Mouse (Mus musculus): ENCODE measurements around the gene Mybpc2. TPM values are rescaled to one million over a fixed set of nuclear protein-coding genes. Genes with fewer than 3 reads are reported as not detected.

Mybpc2 gene
- polyA plus RNA-seq, 1 experiment from 2014 or later = 0.20 TPM

DNA sequence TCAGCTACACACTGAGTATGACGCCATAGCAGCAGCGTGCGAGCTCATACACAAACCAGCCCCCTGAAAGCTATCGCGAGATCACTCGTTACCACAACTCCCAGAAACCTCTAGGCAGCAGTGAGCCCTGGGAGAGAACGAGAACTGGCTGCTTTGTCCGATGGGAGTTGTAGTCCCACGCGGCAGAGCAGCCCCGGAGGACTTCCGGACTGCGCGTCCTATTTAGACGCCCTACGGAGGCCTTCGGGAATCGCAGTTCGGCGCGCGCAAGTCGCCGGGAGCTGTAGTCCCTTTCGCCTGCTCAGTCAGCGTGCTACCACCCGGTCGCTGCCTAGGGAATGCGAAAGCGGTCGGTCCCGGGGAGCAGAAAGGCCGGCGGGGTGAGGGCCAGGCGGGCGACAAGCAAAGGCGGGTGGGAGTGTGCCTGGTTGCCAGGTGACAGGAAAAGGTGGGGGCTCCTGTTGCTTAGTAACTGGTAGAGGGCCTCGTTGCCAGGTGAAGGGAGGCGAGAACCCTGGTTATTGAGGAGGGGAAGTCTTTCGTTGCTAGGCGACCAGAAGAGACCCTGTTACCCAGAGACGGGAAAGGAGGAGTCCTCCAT lies 56.5 kb downstream of the Mybpc2 start, which contains the start of gene Josd2:
Josd2 (plus strand) TSS at position 170 of the 601 bp plus-strand sequence.
- H3K9ac ChIP-seq (replicated peaks; ENCODE audit: low read length) = peak within 1 kb of the TSS; percentile 64
- peaks cover 18% of the 10 kb centered on the region for H3K36me3 ChIP-seq (ENCODE audit: control insufficient read depth, insufficient read depth, low read length)
- H3K4me2 ChIP-seq (ENCODE audit: low read length) = peak within 1 kb of the TSS; percentile 76
- DNase-seq = peak; percentile 97
- peak within 1 kb of the TSS; percentile 93 for H3K27ac ChIP-seq (replicated peaks; ENCODE audit: low read depth, low read length)
- no peaks in the 10 kb centered on the region for H3K9me3 ChIP-seq (ENCODE audit: control insufficient read depth, low read length)
- H3K4me1 ChIP-seq (ENCODE audit: control insufficient read depth, insufficient read depth, low read length) = peaks cover 44% of the 10 kb centered on the region
- H3K27me3 ChIP-seq (ENCODE audit: control insufficient read depth, insufficient read depth, low read length) = no peaks in the 10 kb centered on the region
- peak within 1 kb of the TSS; percentile 46 for H3K4me3 ChIP-seq (replicated peaks; ENCODE audit: low read depth, low read length)
- WGBS = under 1% methylated on average over 42 of the region's 42 CpGs
- ATAC-seq (ENCODE audit: low FRiP score, low TSS enrichment) = peak; percentile 91

DNA sequence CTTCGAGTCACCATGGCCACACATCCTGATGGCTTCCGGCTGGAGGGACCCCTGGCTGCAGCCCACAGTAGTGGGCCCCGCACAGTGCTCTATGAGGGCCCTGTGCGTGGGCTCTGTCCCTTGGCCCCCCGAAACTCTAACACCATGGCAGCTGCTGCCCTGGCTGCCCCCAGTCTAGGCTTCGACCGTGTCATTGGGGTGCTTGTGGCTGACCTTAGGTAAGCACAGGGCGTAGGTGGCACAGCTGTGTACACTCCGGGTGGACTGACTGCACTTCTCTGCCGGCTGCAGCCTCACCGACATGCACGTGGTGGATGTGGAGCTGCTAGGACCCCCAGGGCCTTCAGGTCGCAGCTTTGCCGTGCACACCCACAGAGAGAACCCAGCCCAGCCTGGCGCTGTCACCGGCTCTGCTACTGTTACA lies 57.6 kb downstream of the Mybpc2 start:
- Histone ChIP-seq H3K9me3 (ENCODE audit: control insufficient read depth, low read length) (no peaks in the 10 kb centered on the region), H3K36me3 (ENCODE audit: control insufficient read depth, insufficient read depth, low read length) (peaks cover 28% of the 10 kb centered on the region), H3K4me2 (ENCODE audit: low read length) (no peak overlapping the region), H3K27me3 (ENCODE audit: control insufficient read depth, insufficient read depth, low read length) (no peaks in the 10 kb centered on the region), H3K4me1 (ENCODE audit: control insufficient read depth, insufficient read depth, low read length) (peaks cover 41% of the 10 kb centered on the region), H3K27ac (replicated peaks; ENCODE audit: low read depth, low read length) (peak overlapping the region; percentile 93), H3K9ac (replicated peaks; ENCODE audit: low read length) (no peak overlapping the region; the same call in 1 of the 2 replicates), H3K4me3 (replicated peaks; ENCODE audit: low read depth, low read length) (no peak overlapping the region)
- WGBS = 79% methylated on average over 16 of the region's 16 CpGs
- DNase-seq (no peak), ATAC-seq (ENCODE audit: low FRiP score, low TSS enrichment) (no peak)

DNA sequence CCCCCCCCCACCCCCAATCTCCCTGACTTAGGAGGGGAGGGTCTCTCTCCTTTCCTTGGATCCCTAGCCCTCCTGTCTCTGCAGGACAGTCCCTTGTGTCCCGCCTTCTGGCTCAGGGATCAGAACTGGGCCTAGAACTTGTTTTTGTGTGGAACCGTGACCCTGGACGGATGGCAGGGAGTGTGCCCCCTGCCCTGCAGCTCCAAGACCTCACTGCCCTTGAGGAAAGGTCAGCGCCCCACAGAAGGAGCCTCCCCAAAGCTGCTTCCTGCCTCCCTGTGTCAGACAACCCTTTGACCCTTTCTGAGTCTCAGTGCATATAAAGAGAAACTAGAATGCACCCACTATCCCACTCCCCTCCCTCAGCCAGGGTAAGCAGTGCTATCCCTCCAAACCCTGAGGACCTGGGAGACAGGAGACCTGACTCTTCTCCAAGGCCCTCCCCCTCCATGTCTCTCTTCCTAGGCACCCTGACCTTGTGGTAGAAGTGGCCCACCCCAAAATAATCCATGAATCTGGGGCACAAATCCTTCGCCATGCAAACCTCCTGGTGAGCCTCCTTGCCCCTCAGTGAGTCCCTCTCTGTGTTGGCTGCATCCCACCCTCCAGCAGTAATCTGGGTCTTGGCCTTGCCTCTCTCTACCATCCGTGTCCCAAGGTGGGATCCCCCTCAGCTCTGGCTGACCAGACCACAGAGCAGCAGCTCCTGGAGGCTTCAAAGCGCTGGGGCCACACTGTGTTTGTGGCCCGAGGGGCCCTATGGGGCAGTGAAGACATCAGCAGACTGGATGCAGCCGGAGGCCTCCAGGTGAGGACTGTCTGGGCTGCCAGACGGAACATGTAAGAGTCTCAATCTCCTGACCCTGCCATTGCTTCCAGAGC lies 58.2 kb downstream of the Mybpc2 start:
- H3K9ac ChIP-seq (replicated peaks; ENCODE audit: low read length) = no peak overlapping the region
- ATAC-seq (ENCODE audit: low FRiP score, low TSS enrichment) (no peak), DNase-seq (no peak)
- H3K4me1 ChIP-seq (ENCODE audit: control insufficient read depth, insufficient read depth, low read length) = peaks cover 41% of the 10 kb centered on the region
- H3K27me3 ChIP-seq (ENCODE audit: control insufficient read depth, insufficient read depth, low read length) = no peaks in the 10 kb centered on the region
- no peak overlapping the region for H3K4me2 ChIP-seq (ENCODE audit: low read length)
- WGBS = 77% methylated on average over 10 of the region's 10 CpGs
- H3K4me3 ChIP-seq (replicated peaks; ENCODE audit: low read depth, low read length) = no peak overlapping the region
- H3K36me3 ChIP-seq (ENCODE audit: control insufficient read depth, insufficient read depth, low read length) = peaks cover 34% of the 10 kb centered on the region
- peak overlapping the region; percentile 93 for H3K27ac ChIP-seq (replicated peaks; ENCODE audit: low read depth, low read length)
- no peaks in the 10 kb centered on the region for H3K9me3 ChIP-seq (ENCODE audit: control insufficient read depth, low read length)

DNA sequence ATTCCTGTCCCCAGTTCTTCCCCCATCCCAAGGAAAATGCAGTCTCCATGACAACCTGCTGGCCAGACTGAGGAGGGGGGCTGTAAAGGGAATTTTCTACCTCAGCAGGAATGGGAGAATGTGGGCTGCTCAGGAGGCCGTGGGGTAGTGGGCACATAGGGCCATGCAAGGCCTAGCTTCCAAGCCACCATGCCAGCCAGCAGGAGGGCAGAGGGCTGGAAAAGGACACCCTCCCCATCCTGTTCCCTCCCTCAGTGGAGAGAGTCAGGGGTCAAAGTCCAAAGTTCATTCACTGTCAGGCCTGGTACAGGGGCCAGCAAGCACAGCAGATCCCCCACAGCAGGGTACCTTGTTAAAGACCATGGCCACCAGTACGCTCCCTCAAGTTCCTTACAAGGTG lies 59.3 kb downstream of the Mybpc2 start, which contains the start of gene Aspdh:
Aspdh (plus strand) TSS at position 281 of the 400 bp plus-strand sequence.
- WGBS = 30% methylated on average over 2 of the region's 2 CpGs
- no peaks in the 10 kb centered on the region for H3K27me3 ChIP-seq (ENCODE audit: control insufficient read depth, insufficient read depth, low read length)
- H3K4me2 ChIP-seq (ENCODE audit: low read length) = peak within 1 kb of the TSS; percentile 13; the same call in 1 of the 2 replicates
- H3K4me1 ChIP-seq (ENCODE audit: control insufficient read depth, insufficient read depth, low read length) = peaks cover 41% of the 10 kb centered on the region
- H3K36me3 ChIP-seq (ENCODE audit: control insufficient read depth, insufficient read depth, low read length) = peaks cover 46% of the 10 kb centered on the region
- no peaks in the 10 kb centered on the region for H3K9me3 ChIP-seq (ENCODE audit: control insufficient read depth, low read length)
- ATAC-seq (ENCODE audit: low FRiP score, low TSS enrichment) = no peak
- H3K9ac ChIP-seq (replicated peaks; ENCODE audit: low read length) = no peak within 1 kb of the TSS; the same call in 1 of the 2 replicates
- no peak within 1 kb of the TSS for H3K4me3 ChIP-seq (replicated peaks; ENCODE audit: low read depth, low read length)
- DNase-seq = no peak
- peak within 1 kb of the TSS; percentile 79 for H3K27ac ChIP-seq (replicated peaks; ENCODE audit: low read depth, low read length)

DNA sequence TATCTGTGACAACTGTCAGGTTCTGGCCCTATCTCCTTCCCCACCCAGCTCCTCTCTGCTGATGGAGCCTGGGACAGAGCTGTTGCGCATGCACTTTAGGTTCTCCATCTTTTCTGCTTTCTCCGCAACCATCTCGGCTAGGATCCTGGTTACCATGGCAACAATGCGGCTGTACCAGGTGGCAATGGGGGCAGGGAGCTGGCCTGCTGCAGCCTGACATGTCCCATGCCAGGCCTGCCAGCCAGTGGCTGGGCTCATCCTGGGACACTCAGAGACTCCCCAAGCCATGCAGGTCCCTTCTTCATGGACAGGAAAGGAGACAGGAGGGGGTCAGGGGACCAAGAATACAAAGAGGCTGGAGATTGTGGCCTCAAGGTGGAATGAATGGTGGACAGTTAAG lies 59.9 kb downstream of the Mybpc2 start:
- H3K27me3 ChIP-seq (ENCODE audit: control insufficient read depth, insufficient read depth, low read length) = no peaks in the 10 kb centered on the region
- peaks cover 51% of the 10 kb centered on the region for H3K36me3 ChIP-seq (ENCODE audit: control insufficient read depth, insufficient read depth, low read length)
- H3K27ac ChIP-seq (replicated peaks; ENCODE audit: low read depth, low read length) = peak overlapping the region; percentile 79
- H3K4me3 ChIP-seq (replicated peaks; ENCODE audit: low read depth, low read length) = no peak overlapping the region
- 8% methylated on average over 4 of the region's 4 CpGs for WGBS
- no peaks in the 10 kb centered on the region for H3K9me3 ChIP-seq (ENCODE audit: control insufficient read depth, low read length)
- ATAC-seq (ENCODE audit: low FRiP score, low TSS enrichment) = 0 out of 2 replicates have a peak, but pooled peaks have one; percentile 1
- H3K4me2 ChIP-seq (ENCODE audit: low read length) = no peak overlapping the region
- H3K4me1 ChIP-seq (ENCODE audit: control insufficient read depth, insufficient read depth, low read length) = peaks cover 38% of the 10 kb centered on the region
- H3K9ac ChIP-seq (replicated peaks; ENCODE audit: low read length) = no peak overlapping the region
- peak; percentile 92 for DNase-seq

DNA sequence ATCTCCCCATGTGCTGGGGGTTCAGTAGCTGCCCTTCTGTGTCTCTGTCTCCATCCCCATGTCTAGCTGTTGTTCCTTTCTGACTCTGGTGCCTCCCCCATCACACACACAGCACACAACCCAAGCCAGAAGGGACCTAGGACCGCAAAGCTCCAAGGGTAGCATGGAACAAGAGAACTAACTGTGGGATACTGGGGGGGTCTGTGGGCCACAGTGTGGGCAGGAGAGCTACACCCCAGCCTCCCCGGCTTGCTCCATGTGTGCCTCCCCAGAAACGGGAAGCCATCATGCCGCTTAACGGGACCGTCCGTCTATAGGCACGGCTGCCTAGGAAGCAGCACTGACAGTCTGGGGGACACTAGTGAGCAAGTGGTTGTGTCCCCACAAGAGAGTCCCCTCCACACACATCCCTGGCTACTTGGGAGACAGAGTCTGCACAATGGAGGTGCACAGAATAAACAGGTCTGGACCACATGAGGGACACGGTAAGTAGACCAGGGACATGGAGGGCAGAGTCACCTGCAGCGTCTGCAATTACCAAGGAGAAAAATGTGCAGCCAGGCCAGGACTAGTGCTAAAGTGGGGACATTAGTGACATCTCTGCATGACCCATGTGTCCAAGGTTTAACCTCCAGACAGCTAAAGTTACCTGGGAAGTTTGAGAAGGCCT lies 60.8 kb downstream of the Mybpc2 start:
- no peak overlapping the region for H3K4me3 ChIP-seq (replicated peaks; ENCODE audit: low read depth, low read length)
- peak overlapping the region; percentile 13; the same call in 1 of the 2 replicates for H3K4me2 ChIP-seq (ENCODE audit: low read length)
- DNase-seq (no peak), ATAC-seq (ENCODE audit: low FRiP score, low TSS enrichment) (no peak)
- H3K27ac ChIP-seq (replicated peaks; ENCODE audit: low read depth, low read length) = peak overlapping the region; percentile 79
- H3K9me3 ChIP-seq (ENCODE audit: control insufficient read depth, low read length) = no peaks in the 10 kb centered on the region
- no peaks in the 10 kb centered on the region for H3K27me3 ChIP-seq (ENCODE audit: control insufficient read depth, insufficient read depth, low read length)
- peaks cover 30% of the 10 kb centered on the region for H3K4me1 ChIP-seq (ENCODE audit: control insufficient read depth, insufficient read depth, low read length)
- H3K9ac ChIP-seq (replicated peaks; ENCODE audit: low read length) = no peak overlapping the region; the same call in 1 of the 2 replicates
- WGBS = 87% methylated on average over 10 of the region's 10 CpGs
- H3K36me3 ChIP-seq (ENCODE audit: control insufficient read depth, insufficient read depth, low read length) = peaks cover 59% of the 10 kb centered on the region

DNA sequence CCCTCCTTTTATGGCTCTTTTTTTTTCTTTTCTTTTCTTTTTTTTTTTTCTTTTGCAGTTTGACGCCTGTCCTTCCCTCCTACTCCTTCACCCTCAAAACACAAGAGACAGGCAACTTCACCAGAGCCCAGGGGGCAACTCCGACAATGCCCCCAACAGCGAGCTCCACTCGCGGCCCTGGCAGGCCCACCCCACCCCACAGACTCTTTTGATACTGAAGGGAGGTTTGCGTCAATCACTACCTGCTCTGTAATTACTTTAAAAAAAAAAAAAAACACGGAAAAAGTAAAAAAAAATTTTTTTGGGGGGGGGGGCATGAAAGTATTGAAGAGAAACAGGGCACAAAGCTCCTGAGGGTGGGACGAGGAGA lies 61.4 kb downstream of the Mybpc2 start:
- Histone ChIP-seq H3K36me3 (ENCODE audit: control insufficient read depth, insufficient read depth, low read length) (peaks cover 66% of the 10 kb centered on the region), H3K9me3 (ENCODE audit: control insufficient read depth, low read length) (no peaks in the 10 kb centered on the region), H3K9ac (replicated peaks; ENCODE audit: low read length) (no peak overlapping the region), H3K4me1 (ENCODE audit: control insufficient read depth, insufficient read depth, low read length) (peaks cover 26% of the 10 kb centered on the region), H3K27me3 (ENCODE audit: control insufficient read depth, insufficient read depth, low read length) (no peaks in the 10 kb centered on the region), H3K4me2 (ENCODE audit: low read length) (no peak overlapping the region), H3K27ac (replicated peaks; ENCODE audit: low read depth, low read length) (no peak overlapping the region), H3K4me3 (replicated peaks; ENCODE audit: low read depth, low read length) (no peak overlapping the region)
- DNase-seq (no peak), ATAC-seq (ENCODE audit: low FRiP score, low TSS enrichment) (no peak)
- whole genome bisulfite sequencing = 50% methylated on average over 8 of the region's 8 CpGs

DNA sequence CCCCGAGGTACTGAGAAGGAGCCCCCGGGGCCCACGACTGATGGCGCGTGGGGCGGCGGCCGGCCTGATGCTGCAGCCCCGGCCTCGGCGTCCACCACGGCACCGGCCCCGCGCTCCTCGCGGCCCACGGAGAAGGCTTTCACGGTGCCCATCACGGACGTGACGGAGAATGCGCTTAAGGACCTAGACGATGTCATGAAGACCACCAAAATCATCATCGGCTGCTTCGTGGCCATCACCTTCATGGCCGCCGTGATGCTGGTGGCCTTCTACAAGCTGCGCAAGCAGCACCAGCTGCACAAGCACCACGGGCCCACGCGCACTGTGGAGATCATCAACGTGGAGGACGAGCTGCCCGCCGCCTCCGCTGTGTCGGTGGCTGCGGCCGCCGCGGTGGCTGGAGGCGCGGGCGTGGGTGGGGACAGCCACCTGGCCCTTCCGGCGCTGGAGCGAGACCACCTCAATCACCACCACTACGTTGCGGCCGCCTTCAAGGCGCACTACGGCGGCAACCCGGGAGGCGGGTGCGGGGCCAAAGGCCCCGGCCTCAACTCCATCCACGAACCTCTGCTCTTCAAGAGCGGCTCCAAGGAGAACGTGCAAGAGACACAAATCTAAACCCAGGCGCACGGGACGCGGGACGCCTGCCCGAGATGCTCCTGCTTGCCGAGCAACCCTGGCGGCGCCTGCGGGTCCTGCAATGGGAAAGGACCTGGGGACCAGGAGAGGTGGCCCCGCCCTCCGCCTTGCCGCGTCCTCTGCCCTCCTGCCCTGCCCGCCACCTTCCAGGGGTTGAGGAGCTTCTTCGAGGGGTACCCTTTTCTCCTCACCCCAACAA lies 62.0 kb downstream of the Mybpc2 start:
- Histone ChIP-seq H3K36me3 (ENCODE audit: control insufficient read depth, insufficient read depth, low read length) (peaks cover 72% of the 10 kb centered on the region), H3K4me3 (replicated peaks; ENCODE audit: low read depth, low read length) (no peak overlapping the region), H3K4me1 (ENCODE audit: control insufficient read depth, insufficient read depth, low read length) (peaks cover 26% of the 10 kb centered on the region), H3K9me3 (ENCODE audit: control insufficient read depth, low read length) (no peaks in the 10 kb centered on the region), H3K4me2 (ENCODE audit: low read length) (no peak overlapping the region), H3K27me3 (ENCODE audit: control insufficient read depth, insufficient read depth, low read length) (no peaks in the 10 kb centered on the region), H3K9ac (replicated peaks; ENCODE audit: low read length) (no peak overlapping the region), H3K27ac (replicated peaks; ENCODE audit: low read depth, low read length) (no peak overlapping the region)
- WGBS = 32% methylated on average over 77 of the region's 77 CpGs
- ATAC-seq (ENCODE audit: low FRiP score, low TSS enrichment) (no peak), DNase-seq (peak; percentile 60)
